Mouse (Mus musculus) heart, postnatal 0 days (tissue): ENCODE results near the gene Wnk4.

ENCODE experiments used
- CTCF ChIP-seq: IDR thresholded peaks from 2 replicates; pipeline ENCODE4 v1.5.1; 2016; ENCODE audit warnings: antibody characterized with exemption, control low read depth, low read depth
- EP300 ChIP-seq: IDR thresholded peaks from 2 replicates; pipeline ENCODE4 v1.6.1; 2016; ENCODE audit warnings: antibody characterized with exemption, low read depth

GRCm38 (mm10) chr11:101221306-101221986, 38.9 kb upstream of the Wnk4 start:
- TF ChIP-seq EP300 = no peak
- TF ChIP-seq CTCF = no peak
